Mouse (Mus musculus): ENCODE data around the gene Pvalb. TPM values are rescaled to one million over a fixed set of nuclear protein-coding genes. Genes with fewer than 3 reads are reported as not detected.

Pvalb gene
- total RNA-seq, 2 experiments from 2014 or later, result 11,172 to 13,407 TPM

- no peak for DNase-seq
Measured at GRCm38 (mm10) chr15:78158335-78158734, 47.9 kb downstream of the Pvalb start.

- DNase-seq, result no peak
Measured at GRCm38 (mm10) chr15:78157824-78158223, 48.4 kb downstream of the Pvalb start.

GRCm38 (mm10) chr15:78157330-78157729, 48.9 kb downstream of the Pvalb start:
- no peak for DNase-seq

- no peak for DNase-seq
Measured at GRCm38 (mm10) chr15:78155421-78155820, 50.8 kb downstream of the Pvalb start.

- no peak for DNase-seq
Measured at GRCm38 (mm10) chr15:78153045-78153775, 53.0 kb downstream of the Pvalb start.

- DNase-seq, result no peak
Measured at GRCm38 (mm10) chr15:78148565-78148964, 57.6 kb downstream of the Pvalb start.

Other genes with a start within 250 kb of the Pvalb start
- 1 to 10 TPM; 2.2 to 2.8 TPM for gene Foxred2, start 249.7 kb downstream of the Pvalb start, total RNA-seq (2021)
- gene Eif3d, start 235.6 kb downstream of the Pvalb start, total RNA-seq (2021), result 10 to 100 TPM; 80.8 to 85.2 TPM
- under 1 TPM in 1 of 2 experiments, not detected in 1; 0.05 TPM for gene Cacng2, start 86.4 kb downstream of the Pvalb start, total RNA-seq (2021)
- 10 to 100 TPM; 50.9 to 53.5 TPM for gene Ift27, start 32.3 kb downstream of the Pvalb start, total RNA-seq (2021)
- 1 to 10 TPM in 1 of 2 experiments, under 1 TPM in 1; 0.96 to 2.1 TPM for gene Ncf4, start 38.4 kb upstream of the Pvalb start, total RNA-seq (2021)
- gene Csf2rb2, start 99.3 kb upstream of the Pvalb start, total RNA-seq (2021), result 1 to 10 TPM; 2.3 to 2.4 TPM
- 1 to 10 TPM; 4.0 to 4.4 TPM for gene Csf2rb, start 119.4 kb upstream of the Pvalb start, total RNA-seq (2021)
- not detected for gene Tex33, start 189.5 kb upstream of the Pvalb start, total RNA-seq (2021)
- 10 to 100 TPM; 18.0 to 23.3 TPM for gene Tst, start 199.5 kb upstream of the Pvalb start, total RNA-seq (2021)
- 10 to 100 TPM; 34.6 to 40.5 TPM for gene Mpst, start 200.0 kb upstream of the Pvalb start, total RNA-seq (2021)
- gene Kctd17, start 222.2 kb upstream of the Pvalb start, total RNA-seq (2021), result 10 to 100 TPM; 48.7 to 62.2 TPM